Mouse (Mus musculus): ENCODE data around the gene CK137956.

CK137956 gene

DNA sequence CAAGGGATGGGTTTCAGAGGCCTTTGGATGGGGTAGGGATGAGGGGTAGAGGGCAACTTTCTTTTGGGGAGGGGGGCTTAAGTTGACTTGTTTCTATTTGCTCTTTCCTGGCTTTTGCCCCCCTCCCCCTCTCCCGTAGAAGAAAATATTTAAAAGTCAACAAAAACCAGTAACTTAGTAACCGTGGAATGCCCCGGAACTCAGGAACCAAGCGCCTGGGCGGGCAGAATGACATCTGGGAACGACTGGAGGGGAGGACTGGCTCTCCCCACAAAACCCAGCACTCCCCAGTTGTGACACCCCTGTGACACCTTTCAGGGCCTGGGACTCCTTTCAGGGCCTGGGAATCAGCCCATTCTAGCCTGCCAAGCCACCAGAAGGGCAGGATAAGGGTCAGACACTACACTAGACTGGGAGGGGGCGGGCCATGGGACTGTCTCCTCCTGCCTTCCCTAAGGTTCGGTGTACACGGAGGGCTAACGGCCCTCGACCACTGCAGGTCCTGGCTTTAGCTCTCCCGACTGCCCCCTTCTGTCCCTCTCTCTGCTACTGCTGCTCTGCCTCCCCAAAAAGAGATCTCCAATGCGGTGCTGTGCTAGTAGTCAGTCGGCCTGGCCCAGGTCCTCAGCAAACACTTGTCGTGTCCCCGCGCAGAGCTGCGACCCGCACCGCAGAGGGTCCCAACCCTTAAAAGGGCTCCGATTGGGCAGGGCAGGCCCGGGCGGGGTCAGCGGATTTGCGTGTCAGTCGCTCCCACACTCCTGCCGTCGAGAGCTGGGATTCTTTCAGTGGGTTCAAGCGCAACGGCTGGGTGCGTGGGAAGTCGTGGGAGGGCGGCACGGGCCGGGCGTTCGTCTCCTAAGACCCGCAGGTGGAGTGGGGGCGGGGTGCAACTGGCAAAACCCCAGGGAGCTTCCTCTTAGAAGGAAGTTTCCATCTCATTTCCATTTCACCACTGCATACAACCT lies at the start of gene CK137956:
TSS of gene CK137956 (minus strand) at position 51 of the 968 bp plus-strand sequence.
- in situ Hi-C loops (cut with MseI, MboI), result no loop called here

DNA sequence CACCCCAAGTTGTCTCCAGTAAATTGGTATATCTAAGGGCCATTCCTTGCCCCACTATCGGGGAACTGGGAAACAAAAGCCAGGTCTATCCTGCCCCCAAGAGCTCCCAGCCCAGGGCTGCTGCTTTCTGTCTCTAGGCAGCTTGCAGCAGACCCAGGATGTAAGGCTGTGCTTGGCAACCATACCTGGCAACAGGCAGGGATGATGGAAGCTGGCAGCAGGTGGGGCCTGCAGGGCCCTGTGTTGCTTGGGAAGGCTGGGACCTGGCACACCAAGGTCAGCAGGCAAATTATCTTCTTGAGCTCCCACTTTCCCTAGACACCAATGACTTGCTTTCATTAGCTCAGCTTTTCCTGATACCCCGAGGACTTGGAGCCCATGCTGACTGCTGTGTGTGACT lies 48.7 kb upstream of the CK137956 start:
- in situ Hi-C loops (cut with MseI, MboI), result no loop called here

DNA sequence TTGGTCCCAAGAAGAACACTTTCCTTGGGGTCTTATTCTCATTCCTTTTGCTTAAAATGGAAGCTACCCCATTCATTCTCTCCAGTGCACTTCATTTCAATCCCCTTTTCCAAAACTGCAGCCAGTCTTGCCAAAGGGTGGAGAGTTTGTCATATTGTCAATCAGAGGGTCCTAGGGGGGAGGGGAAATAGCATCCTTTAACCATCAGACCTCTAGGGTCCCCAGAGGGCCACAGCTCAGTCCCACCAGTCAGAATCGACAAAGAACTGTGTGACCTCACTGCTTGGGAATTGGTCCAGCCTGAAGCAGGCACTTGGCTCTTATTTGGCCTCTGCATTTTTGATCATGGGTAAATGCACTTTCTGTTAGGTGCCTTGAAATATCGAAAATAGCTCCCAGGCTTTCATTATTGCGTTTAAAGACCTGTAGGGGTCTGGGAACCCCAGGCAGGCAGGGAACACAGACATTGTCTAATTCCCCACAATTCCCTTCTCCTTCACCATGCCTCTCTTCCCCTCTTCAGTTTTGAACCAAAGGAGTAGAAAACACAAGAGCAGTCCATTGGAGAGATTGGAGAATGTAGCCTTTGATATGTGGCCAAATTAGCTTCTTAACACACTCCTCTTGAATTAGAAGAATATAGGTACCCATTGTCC lies 34.2 kb upstream of the CK137956 start:
- in situ Hi-C loops (cut with MseI, MboI), result no loop called here

DNA sequence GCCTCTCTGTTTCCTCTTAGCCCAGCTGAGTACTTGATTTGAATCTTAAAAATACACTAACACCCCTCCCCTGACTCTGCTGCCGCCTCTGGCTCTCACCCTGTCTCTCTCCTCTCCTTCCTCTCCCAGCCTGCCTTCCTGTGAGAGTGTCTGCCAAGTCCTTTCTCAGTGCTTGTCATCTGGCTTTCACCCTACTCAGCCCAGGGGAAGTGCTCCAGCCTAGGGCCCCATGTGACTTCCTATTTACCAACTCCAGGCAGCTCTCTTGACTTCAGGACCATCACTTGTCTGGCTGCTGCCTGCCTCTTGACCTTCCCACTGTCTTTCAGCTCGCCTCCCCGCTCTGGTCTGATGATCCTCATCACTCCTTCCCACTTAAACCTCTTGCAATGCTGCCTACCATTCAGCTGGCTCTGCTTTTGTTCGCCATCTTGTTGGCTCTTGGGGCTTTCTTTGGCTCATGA lies 31.9 kb upstream of the CK137956 start:
- in situ Hi-C loops (cut with MseI, MboI), result no loop called here

DNA sequence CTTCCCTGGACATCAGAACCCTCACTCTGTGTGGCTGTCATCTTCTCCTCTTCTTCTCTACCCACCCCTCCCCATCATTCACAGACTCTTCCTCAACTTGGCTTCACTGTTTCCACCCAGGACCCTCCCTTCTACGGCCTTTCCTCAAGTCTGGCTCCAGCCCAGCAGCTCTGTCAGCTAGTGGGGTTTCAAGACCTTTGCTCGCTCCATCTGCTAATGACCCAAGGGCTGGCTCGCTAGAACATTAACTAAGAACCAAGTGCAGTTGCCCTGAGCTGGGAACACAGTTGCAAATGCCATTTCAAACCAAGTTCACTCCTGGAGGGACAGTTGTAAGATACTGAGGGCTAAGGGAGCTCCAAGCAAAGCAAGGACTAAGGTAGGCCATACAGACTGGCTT lies 28.5 kb upstream of the CK137956 start:
- in situ Hi-C loops (cut with MseI, MboI), result no loop called here

DNA sequence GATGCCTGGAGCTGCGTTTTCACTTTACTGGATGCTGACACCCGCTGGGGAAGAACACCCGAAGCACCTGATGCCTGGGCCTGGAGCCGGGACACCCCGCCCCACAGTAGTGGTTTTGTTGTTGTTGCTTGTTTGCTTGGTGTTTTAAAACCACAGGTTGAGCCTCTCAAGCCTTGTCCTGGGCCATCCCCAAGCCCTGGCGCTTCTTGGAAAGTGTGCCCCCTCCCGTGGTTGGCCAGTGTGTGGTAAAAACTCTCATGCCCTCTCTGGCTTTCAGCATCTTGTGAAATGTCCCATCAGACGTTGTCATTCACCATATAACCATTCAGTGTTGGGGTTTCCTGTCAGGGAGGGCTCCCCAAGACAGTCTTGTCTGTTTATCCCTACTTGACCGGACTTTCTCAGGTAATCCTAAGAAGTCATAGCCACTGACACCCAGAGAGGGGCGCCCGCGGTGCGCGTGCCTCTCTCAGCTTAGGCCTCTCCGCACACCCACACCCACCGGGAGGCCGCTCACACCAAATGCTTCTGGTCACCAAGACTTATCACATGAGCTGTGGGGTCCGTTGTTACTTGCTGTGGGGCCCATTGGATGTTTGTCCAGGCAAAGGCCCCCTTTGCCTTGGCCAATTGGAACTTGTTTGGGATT lies 18.7 kb upstream of the CK137956 start:
- in situ Hi-C loops (cut with MseI, MboI), result no loop called here

DNA sequence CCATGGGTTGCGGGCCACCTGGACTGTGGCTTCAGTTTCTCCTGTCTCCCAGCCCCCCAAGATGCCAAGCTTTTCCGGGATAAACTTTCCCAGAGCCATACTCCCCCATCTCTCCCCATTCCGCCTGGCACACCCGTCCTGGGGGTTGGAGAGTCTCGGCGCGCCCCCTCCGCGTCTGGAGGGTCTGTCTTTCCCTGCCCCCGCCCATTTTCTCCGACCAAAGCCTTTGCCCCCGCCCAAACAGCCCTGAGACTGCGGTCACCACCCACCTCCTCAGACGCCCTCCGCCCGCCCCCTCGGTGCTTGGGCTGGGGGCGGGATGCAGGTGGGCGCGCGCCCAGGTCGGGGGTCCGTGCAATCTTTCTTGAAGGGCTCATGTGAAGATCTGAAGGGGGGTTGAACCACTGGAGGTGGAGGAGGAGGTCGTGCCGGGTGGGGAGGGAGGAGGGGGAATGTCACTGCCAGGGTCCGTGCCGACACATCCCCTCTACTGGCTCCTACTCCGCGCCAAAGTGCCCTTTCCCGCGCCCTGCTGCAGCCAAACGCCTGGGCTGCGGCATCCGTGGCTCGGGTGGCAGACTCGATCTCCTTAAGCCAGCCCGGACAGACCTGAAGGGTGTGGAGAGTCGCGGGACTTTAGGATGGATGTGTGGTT lies 17.9 kb upstream of the CK137956 start:
- in situ Hi-C loops (cut with MseI, MboI), result no loop called here

DNA sequence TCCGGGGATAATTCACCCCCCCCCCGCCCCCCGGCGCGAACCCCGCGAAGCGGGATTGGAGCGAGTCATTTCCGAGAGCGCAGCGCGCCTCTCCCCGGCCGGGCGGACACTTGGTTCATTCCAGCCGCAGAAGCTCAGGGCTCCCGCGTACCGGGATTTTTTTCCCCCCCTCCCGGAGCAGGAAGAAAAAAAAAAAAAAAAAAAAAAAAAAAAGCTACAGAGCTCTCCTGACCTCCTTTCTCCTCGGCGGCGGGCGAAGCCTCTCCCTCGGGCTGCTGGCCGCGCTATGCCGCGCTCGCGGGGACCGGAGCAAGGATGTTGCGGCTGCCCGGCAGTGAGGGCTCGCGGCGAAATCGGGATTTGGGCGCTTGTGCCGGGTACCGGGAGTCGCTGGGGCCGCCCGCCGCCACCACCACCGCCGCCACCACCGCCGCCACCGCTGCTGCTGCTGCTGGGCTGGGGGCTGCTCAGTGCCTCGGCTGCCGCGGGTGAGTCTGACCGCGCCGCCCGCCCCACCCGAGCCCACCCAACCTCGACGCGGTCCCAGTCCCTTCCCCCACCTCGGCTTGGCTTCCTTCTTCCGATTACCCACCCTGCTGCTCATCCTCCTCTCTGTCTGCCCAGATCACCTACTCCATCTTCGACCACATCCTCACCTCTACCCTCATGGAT lies 17.2 kb upstream of the CK137956 start, which contains the start of gene Csmd2:
TSS of gene Csmd2 (plus strand) at position 74 of the 672 bp plus-strand sequence.
- in situ Hi-C loops (cut with MseI, MboI), result no loop called here

DNA sequence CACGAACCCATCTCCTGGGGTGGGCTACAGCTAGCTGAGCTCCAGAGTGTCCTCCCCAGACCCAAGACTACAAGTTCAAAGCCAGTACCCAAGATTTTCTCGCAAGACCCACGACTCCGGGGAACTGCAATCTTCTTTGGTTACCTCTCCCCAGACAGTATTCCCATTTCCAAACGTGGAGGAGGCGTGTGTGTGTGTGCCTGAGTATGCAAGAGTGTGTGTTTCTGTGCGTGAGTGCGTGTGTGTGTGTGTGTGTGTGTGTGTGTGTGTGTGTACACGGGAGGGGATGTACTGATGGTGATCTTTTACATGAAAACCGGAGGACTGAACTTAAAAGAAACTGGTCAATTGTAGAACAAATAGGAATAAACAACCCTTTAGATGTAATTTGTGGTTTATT lies 16.5 kb upstream of the CK137956 start:
- in situ Hi-C loops (cut with MseI, MboI), result no loop called here

DNA sequence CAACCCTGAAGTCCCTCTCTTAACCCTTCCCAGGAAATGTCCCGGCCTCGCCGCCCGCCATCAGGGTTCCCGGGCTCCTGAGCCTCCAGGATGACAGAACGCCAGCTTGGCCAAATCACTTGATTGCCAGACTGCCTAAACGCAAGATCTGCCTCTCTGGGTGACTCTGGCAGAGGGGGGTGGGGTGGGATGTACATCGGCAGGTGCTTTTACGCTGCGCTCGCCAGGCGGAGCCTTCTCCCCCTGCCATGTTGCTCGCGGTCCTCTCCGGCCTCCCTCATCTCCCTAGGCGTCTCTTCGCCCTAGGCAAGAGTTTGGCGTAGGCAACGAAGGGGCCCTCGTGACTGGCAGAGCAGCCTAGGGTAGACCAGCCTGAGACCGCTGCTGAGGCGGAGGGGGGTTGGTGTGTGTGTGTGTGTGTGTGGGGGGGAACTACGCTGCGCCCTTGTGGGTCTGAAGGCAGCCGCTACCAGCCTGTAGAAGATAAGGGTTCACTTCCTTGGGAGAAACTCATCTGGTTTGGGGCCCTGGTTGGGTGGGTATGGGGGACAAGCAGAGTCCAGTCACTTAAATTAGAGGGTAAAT lies 15.8 kb upstream of the CK137956 start:
- in situ Hi-C loops (cut with MseI, MboI), result no loop called here

DNA sequence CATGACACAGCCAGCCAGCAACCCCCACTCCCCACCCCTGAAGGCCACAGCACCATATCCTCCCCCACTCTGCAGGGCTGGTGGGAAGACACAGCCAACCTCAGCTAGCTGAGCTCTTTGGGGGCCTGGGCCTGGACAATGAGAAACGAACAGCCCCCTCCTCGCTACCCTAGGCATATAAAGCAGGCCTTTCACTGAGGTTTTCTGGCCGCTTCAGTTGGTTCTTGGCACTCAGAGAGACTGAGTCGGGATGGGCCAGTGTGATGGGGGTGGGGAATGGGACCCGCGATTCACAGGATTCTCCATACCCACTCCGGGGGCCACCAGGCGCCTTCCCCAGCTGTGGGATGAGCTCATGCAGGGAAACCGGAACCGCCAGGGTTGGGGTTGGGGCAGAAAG lies 15.1 kb upstream of the CK137956 start:
- in situ Hi-C loops (cut with MseI, MboI), result no loop called here

DNA sequence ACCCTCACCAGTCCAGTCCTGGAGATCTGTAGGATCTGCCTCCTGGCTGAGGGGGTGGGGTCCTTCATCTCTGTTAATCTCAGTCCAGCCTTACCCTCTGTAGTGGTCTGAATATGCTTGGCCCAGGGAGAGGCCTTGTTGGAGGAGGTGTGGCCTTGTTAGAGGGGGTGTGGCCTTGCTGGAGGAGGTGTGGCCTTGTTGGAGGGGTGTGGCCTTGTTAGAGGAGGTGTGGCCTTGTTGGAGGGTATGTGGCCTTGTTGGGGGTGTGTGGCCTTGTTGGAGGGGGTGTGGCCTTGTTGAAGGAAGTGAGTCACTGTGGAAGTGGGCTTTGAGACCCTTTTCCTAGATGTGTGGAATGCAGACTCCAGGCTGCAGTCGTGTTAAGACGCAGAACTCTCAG lies 13.7 kb upstream of the CK137956 start:
- in situ Hi-C loops (cut with MseI, MboI), result no loop called here

DNA sequence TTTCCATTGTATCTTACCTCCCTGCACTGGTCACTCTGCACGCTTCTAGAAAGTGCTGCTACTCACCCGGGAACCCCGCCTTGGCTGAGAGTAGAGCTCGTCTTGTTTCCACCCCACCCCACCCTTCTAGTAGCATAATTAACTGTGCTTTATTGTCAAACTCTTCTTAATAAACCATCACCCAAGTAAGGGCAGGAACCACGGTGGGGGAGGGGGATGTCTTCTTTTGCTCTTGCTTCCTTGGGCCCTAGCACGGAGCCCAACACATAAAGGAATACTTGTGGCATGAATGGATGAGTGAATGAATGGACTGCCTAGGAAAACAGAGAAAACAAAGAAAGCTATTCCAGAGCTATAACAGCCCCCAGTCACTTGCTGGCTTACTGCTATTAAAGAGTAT lies 10.4 kb upstream of the CK137956 start:
- in situ Hi-C loops (cut with MseI, MboI), result no loop called here

DNA sequence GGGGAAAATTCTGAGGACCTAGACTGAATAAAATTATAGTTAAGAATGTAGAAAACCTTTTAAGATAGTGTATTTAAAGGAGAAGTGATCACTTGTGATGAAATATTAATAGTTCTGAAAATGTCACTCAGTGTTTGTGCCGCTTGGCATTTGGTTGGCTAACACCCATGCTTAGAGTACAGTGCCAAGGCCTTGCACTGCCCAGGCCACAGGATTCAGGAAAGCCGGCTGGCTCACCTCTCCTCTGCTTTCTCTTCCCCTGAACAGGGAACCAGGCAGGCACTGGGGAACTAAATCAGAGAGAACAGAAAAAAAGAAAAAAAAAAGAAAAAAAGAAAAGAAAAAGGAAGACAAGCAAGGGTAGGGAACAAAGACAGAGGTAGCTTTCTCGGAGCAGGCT lies 2.2 kb upstream of the CK137956 start:
- in situ Hi-C loops (cut with MseI, MboI), result no loop called here

DNA sequence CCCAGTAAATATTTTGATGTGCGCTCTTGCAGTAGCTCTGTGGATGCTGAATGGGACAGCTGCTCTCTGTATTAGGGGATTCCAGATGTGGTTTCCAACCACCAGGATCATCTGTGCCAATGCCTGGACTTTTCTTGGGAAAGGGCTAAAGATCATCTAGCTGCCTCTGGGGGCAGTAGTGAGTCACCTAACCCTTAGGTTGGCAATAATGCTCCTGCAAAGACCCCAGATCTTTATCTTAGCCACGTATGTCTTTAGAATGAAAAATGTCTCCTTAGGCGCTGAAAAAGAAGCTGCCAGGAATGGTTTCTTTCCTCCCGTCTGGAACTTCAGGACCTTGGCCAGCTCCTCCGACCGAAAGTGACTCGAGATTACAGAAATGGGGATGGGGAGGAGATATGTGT lies 731 bp downstream of the CK137956 start:
- in situ Hi-C loops (cut with MseI, MboI), result no loop called here

DNA sequence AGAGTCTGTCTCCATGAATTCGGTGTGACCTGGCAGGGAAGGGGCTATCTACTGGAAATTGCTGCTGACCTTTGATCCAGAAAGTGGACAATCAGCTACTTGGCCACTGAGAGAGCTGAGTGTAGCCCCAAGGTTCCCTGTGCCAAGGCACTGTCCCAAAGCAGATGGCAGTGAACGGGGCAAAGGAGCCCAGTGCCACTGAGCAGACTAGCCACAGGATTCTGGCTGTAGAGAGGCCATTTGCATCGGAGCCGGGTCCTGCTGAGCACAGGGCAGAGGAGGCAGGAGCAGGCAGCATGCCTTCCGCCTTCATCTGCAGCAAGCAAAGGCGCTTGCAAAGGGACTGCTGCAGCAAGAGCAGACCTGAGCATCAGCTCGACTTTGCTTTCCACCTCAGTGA lies 1.6 kb downstream of the CK137956 start:
- in situ Hi-C loops (cut with MseI, MboI), result no loop called here

DNA sequence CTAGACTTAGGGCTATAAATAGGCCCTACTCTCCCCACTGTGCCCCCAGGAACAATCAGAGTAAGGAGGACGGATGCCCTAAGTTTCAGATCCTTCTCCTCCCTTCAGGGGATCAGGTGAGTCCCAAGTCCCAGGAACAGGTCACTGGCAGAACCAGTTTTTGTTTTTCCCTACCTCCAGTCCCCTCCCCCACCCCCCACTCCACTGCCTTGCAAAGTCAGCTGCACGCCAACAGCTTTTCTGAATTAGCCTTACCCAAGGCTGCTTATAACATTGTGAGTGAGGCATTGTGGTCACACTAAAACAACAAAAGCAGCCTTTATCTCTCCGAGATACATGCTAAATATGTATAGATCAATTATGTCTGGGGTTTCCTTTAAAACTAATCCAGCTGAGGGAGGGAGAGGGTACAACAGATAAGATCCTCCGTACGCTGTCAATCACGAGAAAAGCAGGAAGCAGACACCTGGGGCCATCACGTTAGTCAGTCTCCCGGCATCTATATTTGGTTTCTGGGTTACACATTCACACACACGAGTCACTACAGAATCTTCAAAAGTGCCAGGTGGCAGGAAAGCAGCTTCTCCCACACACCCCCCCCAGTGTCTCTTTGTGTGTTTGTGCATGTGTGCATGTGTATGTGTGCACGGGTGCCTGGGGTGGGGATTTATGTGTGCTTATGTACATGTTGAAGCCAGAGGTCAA lies 17.6 kb downstream of the CK137956 start:
- in situ Hi-C loops (cut with MseI, MboI), result no loop called here

DNA sequence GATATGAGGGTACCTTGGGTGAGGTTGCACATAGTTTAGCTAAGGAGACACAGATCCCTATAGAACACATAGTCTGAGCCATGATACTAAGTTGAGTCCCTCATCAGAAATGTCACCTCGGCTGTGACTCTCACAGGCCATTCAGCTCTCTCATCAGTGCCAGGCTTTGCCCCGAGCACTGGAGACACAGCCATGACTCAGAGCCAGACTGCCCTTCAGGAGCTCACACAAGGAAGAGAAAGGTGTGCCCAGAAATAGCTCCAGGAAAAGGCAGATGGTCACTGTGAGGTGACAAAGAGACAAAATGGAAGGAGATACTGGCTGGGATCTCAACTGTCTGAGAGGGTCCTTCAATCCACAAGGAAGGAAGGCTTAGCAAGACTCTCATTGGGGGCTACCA lies 23.1 kb downstream of the CK137956 start:
- in situ Hi-C loops (cut with MseI, MboI), result no loop called here

DNA sequence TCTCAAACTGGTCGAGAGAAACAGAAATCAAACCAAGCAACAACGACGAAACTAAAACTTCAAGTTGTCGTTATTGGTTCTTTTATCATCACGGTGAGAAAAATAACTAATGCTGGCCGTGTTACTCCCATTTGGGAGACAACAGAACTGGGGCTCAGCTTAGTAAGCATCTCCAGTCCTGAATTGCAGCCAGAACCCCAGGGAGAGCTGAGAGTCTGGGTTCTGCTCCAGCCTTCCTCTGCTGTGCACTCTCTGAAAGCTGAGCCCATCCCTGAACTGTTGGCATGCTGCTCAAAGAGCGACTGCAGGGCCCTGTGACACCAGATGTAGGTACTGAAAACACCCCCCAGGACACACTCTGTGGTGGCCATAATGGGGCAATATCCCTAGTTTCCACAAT lies 33.3 kb downstream of the CK137956 start:
- in situ Hi-C loops (cut with MseI, MboI), result no loop called here

DNA sequence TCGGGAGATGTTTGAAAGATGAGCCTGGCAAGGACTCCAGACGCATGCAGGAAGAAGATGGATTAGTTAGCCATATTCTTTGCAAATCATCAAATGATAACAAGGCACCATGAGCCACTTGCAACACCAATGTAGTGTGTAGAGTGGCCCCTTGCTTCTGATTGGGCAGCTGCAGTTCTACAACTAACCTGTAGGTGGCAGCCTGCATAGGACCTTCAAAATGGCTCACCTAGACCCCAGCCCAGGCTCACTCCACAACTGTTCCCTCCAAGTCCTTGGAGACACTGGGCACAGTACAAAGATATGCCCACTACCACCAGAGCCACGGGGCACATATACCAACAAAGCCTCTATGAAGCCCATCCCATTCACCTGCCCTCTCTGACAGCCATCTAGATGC lies 35.4 kb downstream of the CK137956 start:
- in situ Hi-C loops (cut with MseI, MboI), result no loop called here

Measured in mouse trophoblast stem cell (cell line).